Mouse (Mus musculus): Measurements from ENCODE around the gene Gm27021. TPM values are rescaled to one million over a fixed set of nuclear protein-coding genes. Genes with fewer than 3 reads are reported as not detected.

The Gm27021 gene
- total RNA-seq, 2 experiments from 2014 or later: not detected

GRCm38 (mm10) chr8:120618110-120618509, 49.8 kb downstream of the Gm27021 start:
- ATAC-seq (replicated peaks; ENCODE audit: low FRiP score, low TSS enrichment, poor library complexity, severe bottlenecking): peak; percentile 65

DNA sequence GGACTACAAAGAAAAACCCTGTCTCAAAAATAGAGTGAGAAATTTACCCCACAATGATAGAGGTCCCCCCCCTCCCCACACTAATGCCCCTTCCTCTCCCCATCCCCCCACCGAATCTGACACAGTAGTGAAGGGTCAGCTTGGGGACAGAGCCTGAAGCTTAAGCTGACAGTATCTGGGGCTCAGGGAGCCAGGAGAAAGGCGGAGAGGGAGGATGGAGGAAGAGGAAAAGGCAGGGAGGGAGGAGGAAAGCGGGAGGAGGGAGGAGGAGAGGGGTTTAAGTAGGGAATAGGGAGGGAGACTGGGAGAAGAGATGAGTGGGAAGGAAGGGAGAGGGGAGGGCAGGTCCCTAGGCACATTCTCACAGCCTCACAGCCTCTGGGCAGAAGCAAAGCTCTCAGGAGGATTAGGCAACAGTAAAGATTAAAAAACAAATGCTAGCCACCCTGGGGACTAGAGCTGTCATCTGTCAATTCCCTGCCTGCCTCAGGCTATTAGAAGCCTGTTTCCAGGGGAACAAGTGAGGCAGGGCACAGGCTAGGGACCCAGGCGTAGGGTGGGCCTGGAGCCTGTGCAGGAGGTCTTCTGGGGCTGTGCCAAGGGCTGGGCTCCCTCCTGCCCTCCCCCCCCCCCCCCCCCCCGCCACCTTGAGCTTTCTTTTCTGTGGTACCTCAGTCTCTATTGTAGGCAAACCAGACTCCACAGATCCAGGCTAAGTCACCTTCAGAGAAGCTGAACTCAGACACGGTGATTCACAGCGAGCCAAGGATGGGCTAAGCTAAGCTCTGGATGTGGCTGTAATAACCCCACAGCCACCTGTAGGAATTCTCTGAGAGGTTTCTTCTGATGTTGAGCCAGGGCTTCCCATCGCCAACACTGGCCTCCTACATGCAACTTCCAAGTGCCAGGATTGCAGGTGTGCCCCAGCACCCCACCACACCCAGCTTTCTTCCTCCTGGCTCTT, 50.9 kb downstream of the Gm27021 start:
- no peak for ATAC-seq (replicated peaks; ENCODE audit: low FRiP score, low TSS enrichment, poor library complexity, severe bottlenecking)

- no peak for ATAC-seq (replicated peaks; ENCODE audit: low FRiP score, low TSS enrichment, poor library complexity, severe bottlenecking)
Measured at GRCm38 (mm10) chr8:120614491-120614890, 53.4 kb downstream of the Gm27021 start.

- ATAC-seq (replicated peaks; ENCODE audit: low FRiP score, low TSS enrichment, poor library complexity, severe bottlenecking): no peak
Measured at GRCm38 (mm10) chr8:120610824-120611223, 57.1 kb downstream of the Gm27021 start.

GRCm38 (mm10) chr8:120607885-120608284, 60.0 kb downstream of the Gm27021 start:
- ATAC-seq (replicated peaks; ENCODE audit: low FRiP score, low TSS enrichment, poor library complexity, severe bottlenecking): peak; percentile 79

- ATAC-seq (replicated peaks; ENCODE audit: low FRiP score, low TSS enrichment, poor library complexity, severe bottlenecking): peak; percentile 19; the same call in 1 of the 2 replicates
Measured at GRCm38 (mm10) chr8:120607460-120607859, 60.4 kb downstream of the Gm27021 start.

DNA sequence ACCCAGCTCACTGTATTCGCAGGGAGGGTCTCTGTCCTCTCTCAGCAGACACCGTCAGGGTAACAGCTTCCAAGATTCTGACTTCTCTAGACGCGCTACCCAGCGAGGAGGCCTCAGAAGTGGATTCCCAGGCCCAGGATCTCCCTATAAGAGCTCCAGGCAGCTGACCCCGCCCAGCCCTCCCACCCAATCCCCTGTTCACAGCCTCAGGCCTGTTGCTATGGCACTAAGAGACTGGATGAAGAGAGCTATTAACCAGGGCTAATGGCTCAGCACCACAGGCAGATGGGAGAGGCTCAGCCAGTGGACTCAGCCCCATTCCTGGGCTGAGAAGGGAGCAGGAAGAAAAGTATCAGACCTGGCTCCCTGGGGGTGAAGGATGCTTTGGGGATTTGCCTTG, 65.2 kb downstream of the Gm27021 start:
- ATAC-seq (replicated peaks; ENCODE audit: low FRiP score, low TSS enrichment, poor library complexity, severe bottlenecking): no peak

- ATAC-seq (replicated peaks; ENCODE audit: low FRiP score, low TSS enrichment, poor library complexity, severe bottlenecking): 0 out of 2 replicates have a peak, but pooled peaks have one; percentile 14
Measured at GRCm38 (mm10) chr8:120599504-120599903, 68.4 kb downstream of the Gm27021 start.

GRCm38 (mm10) chr8:120598579-120598978, 69.3 kb downstream of the Gm27021 start:
- no peak for ATAC-seq (replicated peaks; ENCODE audit: low FRiP score, low TSS enrichment, poor library complexity, severe bottlenecking)

DNA sequence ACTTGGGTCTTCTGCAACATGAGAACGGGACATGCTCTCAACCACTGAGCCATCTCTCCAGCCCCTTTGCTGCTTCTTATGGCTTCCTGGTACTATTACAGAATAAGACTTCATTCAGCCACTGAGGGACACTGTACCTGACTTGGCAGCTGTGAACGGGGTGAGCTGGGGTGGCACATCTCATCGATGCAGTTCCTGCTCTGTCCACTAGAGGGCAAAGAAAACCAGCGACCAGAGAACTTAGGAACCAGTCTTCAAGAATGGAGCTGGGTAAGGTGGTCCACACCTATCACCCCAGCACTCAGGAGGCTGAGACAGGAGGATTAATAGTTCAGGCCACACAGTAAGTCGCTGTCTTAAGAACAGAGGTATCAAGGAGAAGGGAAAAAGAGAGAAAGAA, 71.9 kb downstream of the Gm27021 start:
- ATAC-seq (replicated peaks; ENCODE audit: low FRiP score, low TSS enrichment, poor library complexity, severe bottlenecking): peak; percentile 78

DNA sequence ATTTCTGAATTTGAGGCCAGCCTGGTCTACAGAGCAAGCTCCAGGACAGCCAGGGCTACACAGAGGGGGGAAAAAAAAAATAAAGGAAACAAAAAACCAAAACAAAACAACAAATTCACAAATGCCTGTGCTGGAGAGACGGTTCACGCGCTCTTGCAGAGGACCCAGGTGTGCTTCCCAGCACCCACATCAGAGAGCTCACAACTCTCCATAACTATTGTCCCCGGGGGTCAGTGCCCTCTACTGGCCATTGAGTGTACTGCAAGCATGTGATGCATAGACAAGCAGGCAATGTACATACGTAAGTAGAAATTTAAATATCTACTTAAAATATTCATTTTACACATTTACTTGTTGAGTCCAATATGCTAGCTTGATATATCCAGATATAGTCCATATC, 73.3 kb downstream of the Gm27021 start:
- ATAC-seq (replicated peaks; ENCODE audit: low FRiP score, low TSS enrichment, poor library complexity, severe bottlenecking): no peak

DNA sequence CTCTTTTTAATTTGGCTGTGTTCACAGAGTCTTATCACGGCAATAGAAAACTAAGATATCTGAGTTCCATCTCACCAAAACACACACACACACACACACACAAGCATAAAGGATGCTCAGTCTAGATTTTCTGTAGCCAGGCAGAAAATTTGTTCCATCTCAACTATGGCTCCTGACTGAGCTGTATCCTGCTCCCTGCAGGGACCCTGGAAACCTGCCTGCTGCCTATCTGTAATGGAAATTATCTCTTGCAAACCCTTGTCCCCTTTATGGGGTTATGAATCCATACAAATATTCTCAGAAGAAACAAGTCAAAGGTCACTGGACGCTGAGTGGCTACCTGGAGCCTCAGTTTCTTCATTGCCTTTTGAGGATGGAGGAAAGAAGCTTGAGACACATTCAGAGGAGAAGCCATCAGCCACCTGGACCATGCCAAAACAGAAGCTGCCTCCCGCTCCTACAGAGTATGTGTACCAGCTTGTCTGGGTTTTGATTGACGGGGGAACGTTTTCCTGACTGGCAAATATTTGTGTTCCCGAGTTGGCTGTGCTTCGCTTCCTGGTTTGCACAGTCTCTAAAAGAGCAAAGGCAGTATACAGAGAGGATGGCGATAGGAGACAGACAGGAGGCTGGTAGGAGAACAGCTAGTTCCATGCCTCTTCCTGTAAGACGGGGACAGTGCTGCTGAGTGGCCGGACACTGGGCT, 76.1 kb downstream of the Gm27021 start:
- ATAC-seq (replicated peaks; ENCODE audit: low FRiP score, low TSS enrichment, poor library complexity, severe bottlenecking): no peak

DNA sequence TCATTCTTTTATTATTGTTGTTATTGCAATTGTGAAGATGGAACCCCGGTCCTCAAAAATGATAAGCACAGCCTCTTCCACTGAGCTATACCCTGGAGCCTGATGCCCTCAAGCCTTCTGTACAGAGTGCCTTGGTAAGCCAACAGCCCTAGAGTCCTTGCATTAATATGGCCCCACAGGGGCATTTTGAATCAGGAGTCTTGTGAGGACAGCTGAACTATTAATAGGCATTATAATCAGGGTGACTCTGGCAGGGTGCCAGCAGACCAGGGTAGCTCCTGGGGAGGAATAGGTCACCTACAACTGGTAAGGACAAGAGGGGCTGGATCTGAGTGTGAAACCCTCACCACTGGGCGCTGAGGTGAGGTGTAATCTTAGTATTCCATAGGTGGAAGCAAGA, 78.0 kb downstream of the Gm27021 start:
- no peak for ATAC-seq (replicated peaks; ENCODE audit: low FRiP score, low TSS enrichment, poor library complexity, severe bottlenecking)

GRCm38 (mm10) chr8:120588908-120589771, 78.7 kb downstream of the Gm27021 start, which contains the start of gene Gins2:
Gins2 (minus strand) TSS chr8:120589304.
- ATAC-seq (replicated peaks; ENCODE audit: low FRiP score, low TSS enrichment, poor library complexity, severe bottlenecking): peak; percentile 94

DNA sequence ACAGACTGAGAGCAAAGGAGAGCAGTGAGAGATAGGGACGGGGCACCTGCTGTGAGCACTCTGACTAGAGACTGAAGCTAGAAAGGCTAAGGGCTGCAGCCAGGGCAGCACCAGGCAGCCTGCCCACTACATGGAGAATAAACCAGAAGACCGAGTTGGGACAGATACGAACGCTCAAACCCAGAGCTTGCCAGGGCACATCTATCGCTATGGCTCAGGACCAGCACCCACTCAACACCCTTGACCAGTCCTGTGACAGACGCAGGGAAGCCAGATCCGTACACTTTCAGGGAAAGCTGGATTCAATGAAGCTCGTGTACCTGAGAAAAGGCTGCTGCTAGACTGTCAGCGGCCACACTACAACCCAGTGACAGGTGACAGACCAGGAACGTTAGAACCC, 82.4 kb downstream of the Gm27021 start:
- no peak for ATAC-seq (replicated peaks; ENCODE audit: low FRiP score, low TSS enrichment, poor library complexity, severe bottlenecking)

- no peak for ATAC-seq (replicated peaks; ENCODE audit: low FRiP score, low TSS enrichment, poor library complexity, severe bottlenecking)
Measured at GRCm38 (mm10) chr8:120581811-120582210, 86.1 kb downstream of the Gm27021 start.

GRCm38 (mm10) chr8:120581329-120581728, 86.5 kb downstream of the Gm27021 start:
- no peak for ATAC-seq (replicated peaks; ENCODE audit: low FRiP score, low TSS enrichment, poor library complexity, severe bottlenecking)

DNA sequence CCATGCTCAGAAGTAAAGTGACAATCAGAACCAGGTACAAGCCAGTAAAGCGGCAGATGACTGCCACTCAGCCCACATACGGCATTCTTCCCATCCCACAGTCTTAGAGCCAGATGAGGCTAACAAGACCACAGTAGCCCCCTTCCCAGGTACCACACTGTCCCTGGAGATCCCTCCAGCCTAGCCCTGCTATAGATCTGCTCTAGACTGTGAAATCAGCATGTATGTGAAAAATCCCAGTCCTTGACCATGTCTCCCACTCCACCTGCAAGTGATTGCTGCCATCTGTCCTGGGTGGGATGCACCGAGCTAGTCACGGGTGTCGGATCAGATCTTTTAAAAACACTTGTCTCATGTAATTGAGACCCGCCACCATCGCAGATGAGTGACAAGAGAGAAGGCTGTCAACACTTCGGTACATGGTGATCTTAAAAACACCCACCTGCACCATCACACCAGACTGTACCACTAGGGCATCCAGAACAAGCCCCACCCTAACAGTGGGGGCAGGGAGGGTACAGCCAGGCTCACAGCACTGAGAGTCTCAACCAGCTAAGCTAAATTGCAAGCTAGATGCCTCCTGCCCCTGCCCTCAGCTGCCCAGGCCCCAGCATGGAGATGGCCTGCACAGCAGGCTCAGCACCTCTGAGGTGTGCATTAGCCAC, 87.4 kb downstream of the Gm27021 start:
- ATAC-seq (replicated peaks; ENCODE audit: low FRiP score, low TSS enrichment, poor library complexity, severe bottlenecking): no peak

DNA sequence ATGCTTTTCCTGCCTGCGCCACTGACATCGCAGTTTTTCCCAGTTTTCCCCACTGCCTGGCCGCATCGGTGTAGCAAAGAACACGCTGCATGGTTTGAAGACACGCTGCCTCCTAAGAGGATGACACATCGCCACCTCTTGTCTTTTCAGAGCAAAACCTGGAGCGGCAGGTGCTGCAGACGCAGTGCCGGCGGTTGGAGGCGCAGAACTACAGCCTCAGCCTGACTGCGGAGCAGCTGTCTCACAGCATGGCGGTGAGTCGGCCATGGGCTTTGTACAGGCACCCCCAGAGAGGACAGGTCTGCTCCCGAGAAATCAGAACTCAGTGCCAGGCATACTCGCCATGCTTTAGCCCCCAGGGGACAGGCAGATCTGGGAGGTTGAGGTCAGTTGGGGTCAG, 90.1 kb downstream of the Gm27021 start:
- ATAC-seq (replicated peaks; ENCODE audit: low FRiP score, low TSS enrichment, poor library complexity, severe bottlenecking): no peak

Data from megakaryocyte-erythroid progenitor cell, adult 5-6 weeks (primary cell).